Mouse (Mus musculus): Measurements from ENCODE around the gene Sh3bp2. TPM values are rescaled to one million over a fixed set of nuclear protein-coding genes. Genes with fewer than 3 reads are reported as not detected.

Sh3bp2 gene
- polyA plus RNA-seq, 1 experiment from 2014 or later: 6.5 TPM

DNA sequence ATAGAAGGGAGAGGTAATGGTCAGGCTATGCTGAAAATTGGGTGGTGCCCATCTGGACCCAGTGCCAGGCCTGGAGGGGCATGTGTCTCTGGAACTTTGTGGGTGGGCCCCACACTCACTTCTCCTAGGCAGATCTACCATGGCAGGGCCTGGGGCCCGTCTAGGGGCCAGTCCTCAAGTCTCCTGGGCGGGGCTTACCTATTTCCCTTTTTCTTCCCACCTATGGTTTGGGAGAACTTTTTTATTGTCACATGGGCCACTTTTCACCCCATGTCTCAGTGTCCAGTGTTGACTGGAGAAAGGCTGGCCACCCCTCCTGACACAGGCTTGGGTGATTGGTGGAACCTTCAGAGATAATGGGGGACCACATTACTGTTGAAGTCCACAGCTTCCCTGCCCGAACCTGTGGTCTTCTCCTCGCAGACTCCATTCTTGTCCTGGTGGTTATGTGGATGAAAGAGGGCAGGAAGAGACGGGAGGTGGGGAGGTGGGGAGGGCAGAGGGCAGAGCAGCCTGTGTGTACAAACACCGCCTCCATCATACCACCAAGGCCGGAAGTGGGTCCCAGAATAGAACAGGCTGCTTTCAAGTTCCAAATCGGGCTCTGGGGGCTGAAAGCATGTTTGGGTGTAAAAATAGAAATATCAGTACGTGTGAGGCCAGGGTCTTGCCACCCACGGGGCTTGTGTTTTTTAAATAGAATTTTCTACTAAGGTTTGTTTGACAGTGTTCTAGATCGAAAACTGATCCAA, 5.0 kb upstream of the Sh3bp2 start:
- Histone ChIP-seq H3K4me2 (ENCODE audit: low read depth, low read length) (peak overlapping the region; percentile 6; the same call in 1 of the 2 replicates), H3K36me3 (ENCODE audit: control insufficient read depth, insufficient read depth) (no peaks in the 10 kb centered on the region), H3K4me3 (ENCODE audit: low read depth, low read length) (no peak overlapping the region), H3K27ac (ENCODE audit: low read length) (no peak overlapping the region), H3K27me3 (ENCODE audit: control insufficient read depth, insufficient read depth, low read depth, low read length) (no peaks in the 10 kb centered on the region; the same call in 1 of the 2 replicates), H3K9ac (ENCODE audit: low read depth, low read length) (no peak overlapping the region), H3K4me1 (ENCODE audit: control insufficient read depth, low read depth, low read length) (peaks cover 16% of the 10 kb centered on the region), H3K9me3 (replicated peaks; ENCODE audit: control insufficient read depth, low read length) (no peaks in the 10 kb centered on the region)
- WGBS (ENCODE audit: insufficient replicate concordance): 18% methylated on average over 11 of the region's 11 CpGs
- ATAC-seq (ENCODE audit: low read depth): 0 out of 2 replicates have a peak, but pooled peaks have one; percentile 4

DNA sequence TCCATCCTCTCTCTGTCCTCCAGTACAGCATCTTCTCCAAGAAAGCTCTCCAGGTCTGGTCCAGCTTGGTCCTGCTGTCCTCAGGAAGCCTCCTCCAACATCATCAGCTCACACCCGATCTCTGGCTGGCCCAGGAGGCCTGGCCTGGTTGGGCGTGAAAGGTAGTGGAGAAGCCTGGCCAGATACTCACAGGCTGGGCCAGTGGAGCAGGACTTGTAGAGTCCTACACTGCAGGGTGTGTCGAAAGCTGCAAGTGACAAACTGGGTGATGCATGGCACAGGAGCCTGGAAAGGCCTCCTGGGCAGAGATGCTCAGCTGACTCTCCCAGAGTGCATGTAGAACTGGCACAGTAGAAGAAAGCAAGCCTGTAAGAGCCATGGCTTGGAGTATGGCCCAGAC, 4.3 kb upstream of the Sh3bp2 start:
- Histone ChIP-seq H3K4me2 (ENCODE audit: low read depth, low read length) (no peak overlapping the region), H3K27ac (ENCODE audit: low read length) (no peak overlapping the region), H3K36me3 (ENCODE audit: control insufficient read depth, insufficient read depth) (no peaks in the 10 kb centered on the region), H3K9ac (ENCODE audit: low read depth, low read length) (no peak overlapping the region), H3K4me1 (ENCODE audit: control insufficient read depth, low read depth, low read length) (peaks cover 20% of the 10 kb centered on the region), H3K9me3 (replicated peaks; ENCODE audit: control insufficient read depth, low read length) (no peaks in the 10 kb centered on the region), H3K27me3 (ENCODE audit: control insufficient read depth, insufficient read depth, low read depth, low read length) (no peaks in the 10 kb centered on the region; the same call in 1 of the 2 replicates), H3K4me3 (ENCODE audit: low read depth, low read length) (no peak overlapping the region)
- WGBS (ENCODE audit: insufficient replicate concordance): 58% methylated on average over 3 of the region's 3 CpGs
- ATAC-seq (ENCODE audit: low read depth): no peak

DNA sequence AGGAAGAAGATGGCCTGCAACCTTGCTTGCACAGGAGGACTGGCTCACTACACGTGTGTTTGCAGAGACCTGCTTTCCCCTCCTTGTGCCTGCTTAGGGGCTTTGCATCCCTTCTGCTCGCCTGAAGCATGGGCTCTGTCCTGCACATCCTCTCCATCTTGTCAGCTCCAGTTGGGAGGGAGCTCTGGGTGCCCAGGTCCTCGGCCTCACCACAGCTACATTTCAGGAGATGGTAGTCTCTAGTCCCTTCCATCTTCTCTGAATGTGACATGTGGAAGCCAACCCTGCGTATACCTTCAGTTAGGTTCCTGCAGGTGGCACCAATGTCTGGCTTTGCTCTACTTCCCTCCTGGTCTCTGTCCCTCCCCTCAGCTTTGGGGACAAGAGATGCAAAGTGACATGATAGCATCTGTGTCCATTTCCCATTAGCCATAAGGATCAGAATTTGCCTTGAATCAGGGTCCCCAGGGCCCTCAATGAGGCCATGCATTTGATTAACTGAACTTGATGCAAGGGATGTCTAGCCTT, 1.6 kb upstream of the Sh3bp2 start:
- Histone ChIP-seq H3K4me3 (ENCODE audit: low read depth, low read length) (no peak overlapping the region), H3K4me2 (ENCODE audit: low read depth, low read length) (no peak overlapping the region), H3K27me3 (ENCODE audit: control insufficient read depth, insufficient read depth, low read depth, low read length) (no peaks in the 10 kb centered on the region; the same call in 1 of the 2 replicates), H3K27ac (ENCODE audit: low read length) (no peak overlapping the region), H3K4me1 (ENCODE audit: control insufficient read depth, low read depth, low read length) (peaks cover 28% of the 10 kb centered on the region), H3K9me3 (replicated peaks; ENCODE audit: control insufficient read depth, low read length) (no peaks in the 10 kb centered on the region), H3K9ac (ENCODE audit: low read depth, low read length) (no peak overlapping the region), H3K36me3 (ENCODE audit: control insufficient read depth, insufficient read depth) (no peaks in the 10 kb centered on the region)
- WGBS (ENCODE audit: insufficient replicate concordance): 41% methylated on average over 4 of the region's 4 CpGs
- ATAC-seq (ENCODE audit: low read depth): no peak

DNA sequence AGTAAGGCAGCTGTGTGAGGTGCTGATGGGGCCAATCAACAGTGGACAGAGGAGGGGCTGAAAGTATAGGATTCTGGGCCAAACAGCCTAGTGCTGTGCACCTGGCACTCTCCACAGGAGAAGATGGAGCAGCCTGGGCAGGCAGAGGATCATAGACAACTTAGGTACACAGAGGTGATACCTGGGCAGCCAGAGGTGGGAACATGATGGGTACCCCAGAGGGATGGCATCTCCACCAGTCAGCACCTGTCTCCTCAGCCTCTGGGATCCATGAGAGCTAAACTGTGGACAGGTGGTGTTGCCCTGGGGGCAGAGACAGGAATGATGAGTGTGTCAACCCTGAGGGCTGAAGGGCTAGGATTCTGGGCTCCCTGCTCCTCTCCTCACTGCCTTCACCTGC, 1.1 kb upstream of the Sh3bp2 start:
- Histone ChIP-seq H3K27ac (ENCODE audit: low read length) (no peak overlapping the region), H3K27me3 (ENCODE audit: control insufficient read depth, insufficient read depth, low read depth, low read length) (no peaks in the 10 kb centered on the region; the same call in 1 of the 2 replicates), H3K9ac (ENCODE audit: low read depth, low read length) (no peak overlapping the region), H3K36me3 (ENCODE audit: control insufficient read depth, insufficient read depth) (no peaks in the 10 kb centered on the region), H3K4me3 (ENCODE audit: low read depth, low read length) (no peak overlapping the region), H3K4me2 (ENCODE audit: low read depth, low read length) (no peak overlapping the region), H3K9me3 (replicated peaks; ENCODE audit: control insufficient read depth, low read length) (no peaks in the 10 kb centered on the region), H3K4me1 (ENCODE audit: control insufficient read depth, low read depth, low read length) (peaks cover 28% of the 10 kb centered on the region)
- ATAC-seq (ENCODE audit: low read depth): no peak

DNA sequence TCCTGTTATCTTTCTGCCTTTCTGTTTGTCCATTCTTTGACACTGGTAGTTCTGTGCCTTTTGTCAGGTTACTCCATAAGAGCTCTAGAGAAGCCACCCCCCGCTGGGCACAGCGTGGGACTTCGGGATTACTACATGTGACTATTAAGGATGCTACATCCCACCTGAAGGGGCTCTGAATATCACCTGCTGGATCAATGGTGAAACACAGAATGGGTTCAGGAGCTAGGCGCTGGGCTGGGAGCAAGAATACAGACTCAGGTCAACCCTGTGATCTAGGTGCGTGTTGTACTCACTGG, 788 bp downstream of the Sh3bp2 start:
- H3K9me3 ChIP-seq (replicated peaks; ENCODE audit: control insufficient read depth, low read length): no peaks in the 10 kb centered on the region
- peak overlapping the region; percentile 81 for H3K4me3 ChIP-seq (ENCODE audit: low read depth, low read length)
- peak overlapping the region; percentile 83 for H3K4me2 ChIP-seq (ENCODE audit: low read depth, low read length)
- no peak for ATAC-seq (ENCODE audit: low read depth)
- WGBS (ENCODE audit: insufficient replicate concordance): 54% methylated on average over 5 of the region's 5 CpGs
- H3K27ac ChIP-seq (ENCODE audit: low read length): peak overlapping the region; percentile 78
- no peaks in the 10 kb centered on the region; the same call in 1 of the 2 replicates for H3K27me3 ChIP-seq (ENCODE audit: control insufficient read depth, insufficient read depth, low read depth, low read length)
- H3K4me1 ChIP-seq (ENCODE audit: control insufficient read depth, low read depth, low read length): peaks cover 18% of the 10 kb centered on the region
- H3K9ac ChIP-seq (ENCODE audit: low read depth, low read length): peak overlapping the region; percentile 72
- no peaks in the 10 kb centered on the region for H3K36me3 ChIP-seq (ENCODE audit: control insufficient read depth, insufficient read depth)

DNA sequence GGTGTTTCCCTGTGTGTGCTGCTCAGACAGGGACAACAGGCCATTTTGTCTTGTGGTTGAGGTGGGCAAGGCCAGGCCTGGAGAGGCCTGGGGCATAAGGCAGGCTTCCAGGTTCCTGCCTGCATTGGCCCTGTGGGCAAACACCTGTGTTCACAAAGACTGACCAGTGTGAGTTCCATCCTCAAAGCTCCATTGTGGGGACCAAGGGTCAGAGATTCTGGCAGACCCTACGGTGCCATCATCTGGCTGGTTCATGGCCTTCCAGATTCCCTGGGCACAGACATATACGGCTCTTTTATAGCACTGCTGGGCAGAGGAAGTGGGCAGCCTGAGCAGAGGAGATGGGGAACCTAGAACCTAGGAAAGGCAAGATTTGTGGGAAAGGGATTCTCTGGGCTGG, 1.7 kb downstream of the Sh3bp2 start:
- 79% methylated on average over 2 of the region's 2 CpGs for WGBS (ENCODE audit: insufficient replicate concordance)
- H3K27ac ChIP-seq (ENCODE audit: low read length): no peak overlapping the region

DNA sequence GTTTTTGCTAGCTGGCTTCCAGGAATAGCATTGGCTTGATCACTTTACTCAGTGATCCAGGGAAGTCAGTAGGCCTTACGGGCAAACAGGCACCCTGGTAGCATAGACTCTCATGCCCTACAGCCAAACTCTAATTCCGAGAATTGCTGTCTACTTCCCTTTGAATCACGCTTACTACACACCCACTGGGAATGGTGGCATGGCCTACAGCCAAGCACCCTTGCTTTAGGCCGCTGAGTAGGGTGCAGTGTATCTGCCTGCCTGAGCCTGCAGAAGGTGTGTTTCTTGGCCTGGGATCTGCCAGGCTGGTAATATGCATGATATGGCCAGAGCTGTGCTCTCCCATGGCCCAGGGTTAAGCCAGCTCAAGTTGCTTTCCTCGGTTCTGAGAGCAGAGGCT, 3.1 kb downstream of the Sh3bp2 start:
- Histone ChIP-seq H3K9ac (ENCODE audit: low read depth, low read length) (no peak overlapping the region), H3K4me2 (ENCODE audit: low read depth, low read length) (no peak overlapping the region), H3K36me3 (ENCODE audit: control insufficient read depth, insufficient read depth) (no peaks in the 10 kb centered on the region), H3K4me1 (ENCODE audit: control insufficient read depth, low read depth, low read length) (peaks cover 20% of the 10 kb centered on the region), H3K9me3 (replicated peaks; ENCODE audit: control insufficient read depth, low read length) (no peaks in the 10 kb centered on the region), H3K4me3 (ENCODE audit: low read depth, low read length) (no peak overlapping the region), H3K27ac (ENCODE audit: low read length) (no peak overlapping the region), H3K27me3 (ENCODE audit: control insufficient read depth, insufficient read depth, low read depth, low read length) (no peaks in the 10 kb centered on the region; the same call in 1 of the 2 replicates)
- ATAC-seq (ENCODE audit: low read depth): no peak
- 66% methylated on average over 5 of the region's 5 CpGs for WGBS (ENCODE audit: insufficient replicate concordance)

More for the DNA sequence above, 1.7 kb downstream of the Sh3bp2 start:
- no peaks in the 10 kb centered on the region; the same call in 1 of the 2 replicates for H3K27me3 ChIP-seq (ENCODE audit: control insufficient read depth, insufficient read depth, low read depth, low read length)
- H3K9me3 ChIP-seq (replicated peaks; ENCODE audit: control insufficient read depth, low read length): no peaks in the 10 kb centered on the region
- peaks cover 18% of the 10 kb centered on the region for H3K4me1 ChIP-seq (ENCODE audit: control insufficient read depth, low read depth, low read length)
- H3K9ac ChIP-seq (ENCODE audit: low read depth, low read length): no peak overlapping the region
- no peak overlapping the region for H3K4me3 ChIP-seq (ENCODE audit: low read depth, low read length)
- no peak for ATAC-seq (ENCODE audit: low read depth)
- no peaks in the 10 kb centered on the region for H3K36me3 ChIP-seq (ENCODE audit: control insufficient read depth, insufficient read depth)
- no peak overlapping the region for H3K4me2 ChIP-seq (ENCODE audit: low read depth, low read length)

DNA sequence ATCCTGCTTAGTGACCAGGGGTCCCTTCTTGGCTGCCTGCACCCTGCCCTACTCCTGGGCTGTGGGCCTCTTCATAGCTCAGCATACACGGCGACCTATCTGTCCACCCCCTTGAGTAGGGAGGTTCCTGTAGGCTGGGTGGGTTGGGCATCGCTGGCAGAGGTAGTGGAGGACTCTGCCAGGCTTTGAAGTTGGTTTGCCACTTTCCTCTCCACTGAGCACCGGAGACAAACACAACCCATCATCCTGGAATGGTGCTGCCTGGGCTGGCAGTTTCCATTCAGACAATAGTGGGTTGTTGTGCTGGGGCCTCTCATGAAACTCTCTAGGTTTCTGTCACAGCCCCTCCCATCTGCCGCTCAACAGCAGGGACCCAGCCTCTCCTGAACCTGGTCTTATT, 4.5 kb downstream of the Sh3bp2 start:
- no peak for ATAC-seq (ENCODE audit: low read depth)
- H3K9me3 ChIP-seq (replicated peaks; ENCODE audit: control insufficient read depth, low read length): no peaks in the 10 kb centered on the region
- no peaks in the 10 kb centered on the region for H3K27me3 ChIP-seq (ENCODE audit: control insufficient read depth, insufficient read depth, low read depth, low read length)
- no peak overlapping the region for H3K4me2 ChIP-seq (ENCODE audit: low read depth, low read length)
- peaks cover 20% of the 10 kb centered on the region for H3K4me1 ChIP-seq (ENCODE audit: control insufficient read depth, low read depth, low read length)
- no peak overlapping the region for H3K27ac ChIP-seq (ENCODE audit: low read length)
- H3K36me3 ChIP-seq (ENCODE audit: control insufficient read depth, insufficient read depth): no peaks in the 10 kb centered on the region
- H3K4me3 ChIP-seq (ENCODE audit: low read depth, low read length): no peak overlapping the region
- 58% methylated on average over 5 of the region's 5 CpGs for WGBS (ENCODE audit: insufficient replicate concordance)
- no peak overlapping the region for H3K9ac ChIP-seq (ENCODE audit: low read depth, low read length)

DNA sequence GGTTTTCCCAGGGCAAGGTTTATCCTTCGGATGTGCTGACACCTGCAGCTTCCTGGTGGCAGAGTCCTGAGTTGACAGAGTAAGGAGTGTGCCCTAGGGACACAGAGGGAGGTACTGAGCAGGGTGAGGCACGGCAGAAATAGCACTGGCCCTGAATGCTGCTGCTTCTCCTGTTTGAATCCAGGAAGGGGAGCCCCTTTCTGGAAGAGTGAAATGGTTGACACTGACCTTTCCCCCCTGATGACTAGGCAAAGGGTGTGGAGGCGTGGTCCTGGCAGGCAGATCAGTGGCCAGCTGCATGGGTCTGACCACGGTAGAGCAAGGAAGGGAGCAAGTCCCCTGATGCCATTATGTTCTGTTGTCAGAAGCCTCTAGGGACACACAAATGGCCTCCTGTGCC, 5.0 kb downstream of the Sh3bp2 start:
- Histone ChIP-seq H3K27ac (ENCODE audit: low read length) (no peak overlapping the region), H3K9me3 (replicated peaks; ENCODE audit: control insufficient read depth, low read length) (no peaks in the 10 kb centered on the region), H3K36me3 (ENCODE audit: control insufficient read depth, insufficient read depth) (no peaks in the 10 kb centered on the region), H3K4me2 (ENCODE audit: low read depth, low read length) (no peak overlapping the region), H3K9ac (ENCODE audit: low read depth, low read length) (no peak overlapping the region), H3K4me3 (ENCODE audit: low read depth, low read length) (no peak overlapping the region), H3K27me3 (ENCODE audit: control insufficient read depth, insufficient read depth, low read depth, low read length) (no peaks in the 10 kb centered on the region), H3K4me1 (ENCODE audit: control insufficient read depth, low read depth, low read length) (peaks cover 20% of the 10 kb centered on the region)
- WGBS (ENCODE audit: insufficient replicate concordance): 27% methylated on average over 4 of the region's 4 CpGs
- 0 out of 2 replicates have a peak, but pooled peaks have one; percentile 25 for ATAC-seq (ENCODE audit: low read depth)
